8 mouse cellular contexts compared by ENCODE assay signal in genomic region chr12:33193408-33193901, GRCm38 (mm10). TPM values are rescaled to one million over a fixed set of nuclear protein-coding genes. Genes with fewer than 3 reads are reported as not detected.
A peak's percentile ranks its signal among the peaks of the same experiment; 100 is the strongest.
DNase-seq lines count a peak whose midpoint lies in the region; ATAC-seq and TF ChIP-seq lines count a peak whose summit lies in the region.

No protein-coding gene starts in this region.

- ATAC-seq in stomach, postnatal 0 days (ENCODE audit: low FRiP score, low TSS enrichment): peak; percentile 78

- WGBS in stomach, postnatal 0 days: 27% methylated on average over 11 of the region's 11 CpGs

- H3K4me1 ChIP-seq in stomach, postnatal 0 days (replicated peaks; ENCODE audit: control insufficient read depth, insufficient read depth): no peaks in the 10 kb centered on the region

- TF ChIP-seq EP300 in stomach, postnatal 0 days (optimal IDR thresholded peaks at IDR 0.05): no peak

- H3K4me2 ChIP-seq in stomach, postnatal 0 days (replicated peaks; ENCODE audit: low read depth): no peak overlapping the region

- H3K27ac ChIP-seq in stomach, postnatal 0 days (replicated peaks): no peak overlapping the region

- H3K4me3 ChIP-seq in stomach, postnatal 0 days (ENCODE audit: low read depth, low read length): no peak overlapping the region

- H3K9ac ChIP-seq in stomach, postnatal 0 days (ENCODE audit: low read length): no peak overlapping the region

- peak; percentile 18 for DNase-seq in urinary bladder, postnatal 14 days (ENCODE audit: low spot score)
- no peak for DNase-seq in urinary bladder, adult 18-20 months (ENCODE audit: low spot score in 2 of 2)
- peak; percentile 21 for DNase-seq in heart, adult 8-10 months (ENCODE audit: low spot score)
- peak; percentile 56 for DNase-seq in kidney, postnatal 10 days
- peak; percentile 22 for DNase-seq in stomach, postnatal 0 days (ENCODE audit: low spot score)
- no peak for DNase-seq in cerebellum, adult 11-12 months
- DNase-seq in spleen, postnatal 4 days (ENCODE audit: low spot score in 2 of 2): no peak
- DNase-seq in natural killer cell, adult 2 months (ENCODE audit: low spot score in 2 of 2): no peak

- H3K9me3 ChIP-seq in stomach, postnatal 0 days (ENCODE audit: control insufficient read depth, low read length): no peaks in the 10 kb centered on the region

- H3K27me3 ChIP-seq in stomach, postnatal 0 days (ENCODE audit: control insufficient read depth, insufficient read depth, low read length): no peaks in the 10 kb centered on the region

- H3K36me3 ChIP-seq in stomach, postnatal 0 days (ENCODE audit: control insufficient read depth, insufficient read depth, low read length): no peaks in the 10 kb centered on the region

- no peak; the same call in 1 of the 2 replicates for TF ChIP-seq CTCF in stomach, postnatal 0 days (IDR thresholded peaks at IDR 0.05; ENCODE audit: low read depth)

RNA-seq across cellular contexts. Expression of gene Atxn7l1, which starts 46.0 kb away (rescaled TPM):
- total RNA-seq in heart, adult 8-10 months (2022): 10 to 100 TPM; 20.2 to 22.4 (median 20.7) TPM
- 4.7 and 5.5 TPM in 2 replicates for polyA plus RNA-seq in stomach, postnatal 0 days (2015; fragmentation: Nextera tagmentation; extraction: Ambion mirVana)

Comparison
In these comparisons a context has a peak if more than half of its experiments do, and no peak if none do; other contexts are left out.
1. DNase-seq: peak in urinary bladder, postnatal 14 days (single experiment), heart, adult 8-10 months (single experiment), kidney, postnatal 10 days (single experiment) and stomach, postnatal 0 days (single experiment); none in urinary bladder, adult 18-20 months (0 of 2), cerebellum, adult 11-12 months (single experiment), spleen, postnatal 4 days (0 of 2) and natural killer cell, adult 2 months (0 of 2).